Mouse (Mus musculus): ENCODE data around the gene Nop9.

Gene Nop9

DNA sequence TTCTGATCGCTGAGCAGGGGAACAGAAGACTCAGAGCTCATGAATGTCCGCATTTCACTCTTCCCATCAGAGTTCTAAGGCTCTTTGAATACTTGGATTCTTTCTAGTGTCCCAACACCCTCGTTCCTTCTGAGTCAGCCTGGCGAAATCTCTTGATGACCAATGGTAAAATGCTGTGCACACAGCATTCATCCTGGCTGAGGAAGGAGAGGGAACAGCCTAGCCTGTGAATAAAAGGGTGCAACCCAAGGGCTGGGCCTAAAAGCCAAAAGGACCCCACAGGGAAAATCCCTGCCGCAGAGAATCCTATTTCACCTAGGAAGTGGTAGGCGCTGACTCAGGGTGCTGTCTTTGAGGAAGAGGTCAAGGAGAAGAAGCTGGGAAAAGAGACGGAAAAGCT lies 15.4 kb upstream of the Nop9 start:
- no peak for DNase-seq

DNA sequence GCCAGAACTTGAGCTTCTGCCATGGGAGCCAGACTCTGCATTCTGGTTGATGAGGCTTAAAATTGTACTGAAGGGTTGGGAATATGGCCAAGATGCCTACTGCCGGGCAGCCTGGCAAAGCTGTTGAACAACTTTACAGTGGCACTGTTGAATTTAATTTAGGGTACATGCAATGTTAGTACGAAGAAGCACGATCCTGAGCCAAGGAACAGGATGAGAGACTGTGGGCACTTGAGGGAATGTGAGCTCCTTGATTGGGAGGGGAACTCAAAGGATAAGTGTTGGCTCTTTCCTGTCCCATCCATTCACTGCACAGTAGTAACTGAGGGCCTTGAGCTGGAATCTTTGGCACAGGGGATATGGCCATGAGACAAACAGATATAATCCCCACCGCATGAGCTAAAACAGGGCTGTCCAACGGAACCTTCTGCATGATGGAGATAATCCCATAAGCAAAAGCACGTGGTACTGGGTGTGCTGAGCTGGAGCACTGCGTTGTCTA lies 14.9 kb upstream of the Nop9 start:
- DNase-seq, result no peak

DNA sequence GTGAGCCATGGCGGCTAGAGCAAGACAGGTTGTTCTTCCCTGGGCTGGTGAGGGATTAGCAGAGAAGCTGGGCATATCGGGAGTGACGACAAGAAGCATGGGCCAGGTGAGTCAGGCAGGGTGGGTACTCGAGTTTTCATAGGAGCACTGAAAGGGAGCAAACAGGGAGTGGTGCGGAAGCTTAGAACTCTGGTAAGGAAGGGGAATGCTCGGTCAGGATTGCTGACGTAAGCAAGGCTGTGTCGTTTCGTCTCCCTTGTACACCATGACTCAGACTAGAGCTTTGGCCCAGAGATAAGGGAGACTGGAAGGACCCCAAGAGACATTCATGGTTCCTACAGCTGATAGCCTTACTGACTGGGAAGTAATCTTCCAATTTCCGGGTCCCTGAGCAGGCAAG lies 11.6 kb upstream of the Nop9 start:
- no peak for DNase-seq

DNA sequence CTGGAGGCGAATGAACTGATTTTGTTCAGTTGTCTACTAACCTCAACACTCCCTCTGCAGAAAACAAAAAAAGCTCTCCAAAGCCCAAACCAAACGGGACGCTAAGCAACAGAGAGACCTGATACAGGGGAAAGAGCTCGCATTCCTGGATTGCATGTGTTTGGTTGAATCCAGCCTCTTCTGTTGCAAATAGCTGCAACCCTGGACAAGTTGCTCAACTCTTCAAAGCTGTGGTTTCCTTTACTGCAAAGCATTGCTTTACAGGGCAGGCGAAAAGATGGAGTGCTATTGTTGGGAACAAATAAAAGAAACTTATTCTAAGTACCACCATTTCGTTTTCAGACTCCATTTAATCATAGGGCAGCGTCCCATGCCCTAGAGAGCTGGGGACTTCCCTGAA lies 10.6 kb upstream of the Nop9 start:
- DNase-seq, result no peak

DNA sequence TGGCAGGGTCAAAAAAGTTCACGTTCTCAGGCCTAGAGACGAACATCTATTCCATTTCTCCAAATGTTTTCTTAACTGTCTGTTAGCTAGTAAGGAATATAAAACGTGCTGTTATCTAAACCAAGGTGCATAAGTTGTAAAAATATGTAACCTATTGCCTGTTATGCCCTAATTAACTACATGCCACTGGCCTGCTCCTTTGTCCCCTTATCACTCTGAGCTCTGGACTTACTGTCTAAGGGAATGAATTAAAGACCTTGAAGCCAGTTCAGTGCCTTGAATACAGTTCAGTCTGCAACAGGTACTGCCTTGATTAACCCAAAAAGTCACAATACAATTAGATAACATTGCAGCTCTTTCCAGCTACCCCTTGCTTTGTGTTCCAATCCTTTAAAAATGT lies 10.2 kb upstream of the Nop9 start:
- no peak for DNase-seq

DNA sequence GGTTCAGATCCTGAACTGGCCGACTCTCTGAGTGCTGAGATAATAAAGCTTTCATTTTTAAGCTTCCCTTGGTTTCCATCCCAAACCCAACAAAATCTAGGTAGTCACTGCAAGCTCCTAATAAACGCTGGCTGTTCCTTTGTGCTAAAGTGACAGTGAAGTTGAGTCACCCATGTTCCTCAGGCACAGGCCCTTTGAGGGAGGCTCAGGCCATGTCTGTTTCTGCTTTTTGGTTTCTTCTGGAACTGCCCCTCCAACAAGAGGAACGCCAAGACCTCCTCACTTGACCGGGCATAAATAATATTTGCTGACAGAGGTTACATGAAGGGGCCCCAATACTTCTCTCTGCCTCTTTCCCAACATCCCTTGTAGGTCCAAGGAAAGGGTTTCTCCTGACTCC lies 9.7 kb upstream of the Nop9 start:
- no peak for DNase-seq

DNA sequence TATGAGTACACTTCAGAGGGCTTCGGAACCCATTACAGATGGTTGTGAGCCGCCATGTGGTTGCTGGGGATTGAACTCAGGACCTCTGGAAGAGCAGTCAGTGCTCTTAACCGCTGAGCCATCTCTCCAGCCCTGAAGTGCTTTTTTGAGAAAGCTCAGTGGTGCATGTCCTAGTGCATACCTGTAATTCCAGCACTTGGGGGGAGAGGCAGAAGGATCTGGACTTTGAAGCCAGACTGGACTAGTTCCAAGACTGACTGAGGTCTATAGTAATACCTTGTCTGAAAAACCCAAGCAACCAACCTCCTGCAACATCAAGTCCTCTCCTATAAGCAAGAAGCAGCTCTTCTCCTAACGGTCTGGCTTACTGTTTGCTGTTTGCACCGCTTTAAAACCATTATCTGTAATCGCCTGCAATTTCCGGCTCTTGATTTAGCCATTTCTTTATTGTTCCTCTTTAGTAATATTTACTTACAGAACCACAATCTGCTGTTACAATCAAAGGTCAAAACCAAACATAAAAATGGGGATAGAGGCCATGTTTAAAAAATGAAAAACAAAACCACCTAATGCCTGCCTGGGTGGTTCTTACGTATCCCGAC lies 8.3 kb upstream of the Nop9 start:
- peak; percentile 81 for DNase-seq

DNA sequence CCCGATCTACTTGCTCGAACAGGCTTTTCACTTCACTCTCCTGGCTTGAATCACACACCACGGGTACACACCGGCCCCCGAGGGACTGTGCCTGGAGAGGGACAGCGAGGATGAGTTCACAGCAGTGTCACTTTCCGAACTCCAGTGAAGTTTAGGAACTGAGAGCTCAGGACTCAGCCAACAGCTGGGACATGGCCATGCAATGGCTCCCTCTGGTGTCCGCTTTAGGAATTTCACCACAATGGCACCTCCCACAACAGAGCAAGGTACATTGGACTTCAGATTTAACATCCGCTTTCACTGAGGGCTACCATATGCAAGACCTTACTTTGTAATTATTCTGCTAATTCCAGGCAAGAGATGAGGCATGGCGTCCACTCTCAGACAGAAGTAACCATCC lies 1.8 kb upstream of the Nop9 start:
- peak; percentile 95 for DNase-seq

DNA sequence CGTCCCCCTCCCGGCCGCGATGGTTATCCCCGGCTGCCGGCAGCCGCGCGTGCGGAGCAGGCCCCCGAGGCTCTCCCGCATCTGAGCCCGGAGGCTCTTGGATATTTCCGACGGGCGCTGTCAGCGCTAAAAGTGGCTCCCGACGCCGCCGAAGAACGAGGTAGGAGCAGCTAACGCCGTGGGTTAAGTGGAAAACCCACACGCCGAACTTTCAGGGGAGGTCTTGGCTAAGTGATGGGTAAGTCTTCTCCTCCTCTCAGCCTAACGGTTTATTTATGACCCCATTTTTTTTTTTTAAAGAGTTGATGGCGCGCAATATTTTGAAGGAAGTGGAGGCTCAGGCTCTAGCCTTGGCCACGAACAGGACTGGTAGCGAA lies 356 bp downstream of the Nop9 start:
- no peak for DNase-seq

DNA sequence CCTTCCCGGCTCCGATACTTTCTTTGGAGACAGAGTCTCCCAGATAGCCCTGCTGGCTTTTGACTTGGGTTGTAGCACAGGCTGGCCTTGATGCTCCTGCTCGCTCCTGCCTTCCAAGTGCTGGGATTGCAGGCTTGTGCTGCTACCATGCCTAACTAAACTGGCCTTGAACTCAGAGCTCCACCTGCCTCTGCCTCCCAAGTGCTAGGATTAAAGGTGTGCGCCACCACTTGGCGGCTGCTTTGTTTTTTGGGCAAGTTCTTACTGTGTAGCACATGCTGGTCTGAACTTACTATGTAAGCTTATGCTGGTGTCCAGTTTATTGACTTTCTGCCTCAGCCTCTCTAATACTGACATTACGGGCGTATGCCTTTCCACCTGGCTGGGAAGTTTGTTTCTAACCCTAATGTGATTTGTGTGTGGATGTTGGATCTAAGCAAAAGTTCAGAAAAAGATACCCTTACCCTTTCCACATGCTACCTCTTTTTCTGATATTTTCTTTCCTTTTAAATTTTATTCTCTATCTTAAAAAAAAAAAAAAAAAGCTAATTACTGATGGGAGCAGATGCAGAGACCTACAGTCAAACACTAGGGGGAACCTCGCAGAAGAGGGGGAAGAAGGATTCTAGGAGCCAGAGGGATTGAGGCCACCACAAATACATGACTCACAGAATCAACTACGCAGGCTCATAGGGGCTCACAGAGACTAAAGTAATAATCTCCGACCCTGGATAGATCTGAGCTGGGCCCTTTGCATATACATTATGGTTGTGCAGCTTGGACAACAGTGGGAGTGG lies 1.8 kb downstream of the Nop9 start:
- DNase-seq, result no peak

DNA sequence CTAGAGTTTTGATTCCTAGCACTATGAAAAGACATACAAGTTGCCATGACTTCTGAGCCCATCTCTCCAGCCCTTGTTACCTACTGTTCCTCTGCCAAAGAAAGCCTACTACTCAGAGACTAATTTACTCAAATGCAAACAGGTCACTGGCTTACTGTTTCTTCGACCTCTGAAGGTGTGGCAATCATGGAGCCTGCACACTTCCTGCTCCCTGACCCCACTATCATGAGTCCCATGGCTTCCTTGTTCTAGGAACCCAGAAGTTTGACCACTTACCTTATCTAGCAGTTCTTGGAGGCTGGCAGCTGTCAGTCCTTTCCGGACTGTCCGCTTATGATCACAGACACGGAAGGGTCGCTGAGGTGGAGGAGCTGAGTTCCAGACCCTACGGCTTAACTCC lies 12.1 kb downstream of the Nop9 start:
- no peak for DNase-seq

DNA sequence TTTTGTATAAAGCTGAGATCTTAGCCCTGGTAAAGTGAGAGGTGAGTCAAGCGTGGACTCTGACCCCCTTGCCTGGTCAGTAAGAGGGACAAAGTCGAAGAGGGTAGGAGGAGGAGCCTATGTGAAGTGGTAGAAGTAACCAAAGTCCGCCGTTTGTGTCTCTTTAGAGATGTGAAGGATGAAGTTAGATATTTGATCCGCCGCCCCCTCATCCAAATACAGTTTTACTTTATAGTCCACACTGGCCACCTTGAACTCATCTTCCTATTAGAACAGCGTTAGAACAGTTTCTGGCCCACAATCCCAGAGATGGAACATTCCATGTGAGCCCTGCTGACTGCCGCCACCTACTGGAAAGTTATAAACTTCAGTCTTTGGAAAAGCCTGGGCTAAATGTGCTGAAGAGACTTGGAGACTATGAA lies 12.9 kb downstream of the Nop9 start, which contains the start of gene Cideb:
Cideb (minus strand) TSS at position 96 of the 422 bp plus-strand sequence.
- peak; percentile 95 for DNase-seq

DNA sequence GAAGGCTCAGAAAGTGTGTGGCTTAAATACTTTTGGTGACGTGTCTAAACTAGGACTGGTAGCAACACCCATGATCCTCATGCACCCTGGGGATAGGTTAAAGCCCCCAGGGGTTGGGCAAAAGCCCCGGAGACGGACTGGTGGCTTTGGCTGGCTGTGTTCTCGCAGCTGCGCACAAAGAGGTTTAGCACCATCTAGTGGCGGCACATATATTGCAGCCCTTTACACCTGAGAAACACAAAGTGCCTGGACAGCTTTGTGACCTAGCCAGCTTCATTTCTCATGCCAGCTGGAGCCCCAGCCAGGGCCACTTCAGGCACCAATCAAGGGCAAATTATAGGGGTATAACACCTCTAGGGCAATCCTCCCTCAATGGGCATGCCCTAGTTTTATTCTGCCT lies 14.7 kb downstream of the Nop9 start:
- DNase-seq, result peak; percentile 96

DNA sequence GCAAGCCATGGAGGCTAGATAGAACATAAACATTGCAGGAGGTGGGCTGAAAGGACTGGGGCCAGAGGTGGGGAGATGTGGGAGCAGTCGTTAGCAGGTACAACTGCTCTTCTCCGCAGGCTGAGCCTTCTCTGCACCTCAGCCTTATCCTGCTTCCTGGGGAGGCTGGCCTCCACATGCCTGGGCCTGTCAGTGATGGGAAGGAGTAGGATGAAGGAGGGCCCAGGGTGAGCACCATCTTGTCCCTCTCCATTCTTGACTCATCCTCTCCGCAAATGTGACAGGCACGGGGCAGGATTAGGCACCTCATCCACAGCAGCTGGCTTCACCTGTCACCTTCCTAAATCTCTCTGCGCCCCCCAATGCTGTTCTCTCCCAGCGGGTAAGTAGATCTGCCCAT lies 15.7 kb downstream of the Nop9 start, which contains the start of gene Ltb4r2:
Ltb4r2 (plus strand) TSS at position 266 of the 400 bp plus-strand sequence.
- no peak for DNase-seq

DNA sequence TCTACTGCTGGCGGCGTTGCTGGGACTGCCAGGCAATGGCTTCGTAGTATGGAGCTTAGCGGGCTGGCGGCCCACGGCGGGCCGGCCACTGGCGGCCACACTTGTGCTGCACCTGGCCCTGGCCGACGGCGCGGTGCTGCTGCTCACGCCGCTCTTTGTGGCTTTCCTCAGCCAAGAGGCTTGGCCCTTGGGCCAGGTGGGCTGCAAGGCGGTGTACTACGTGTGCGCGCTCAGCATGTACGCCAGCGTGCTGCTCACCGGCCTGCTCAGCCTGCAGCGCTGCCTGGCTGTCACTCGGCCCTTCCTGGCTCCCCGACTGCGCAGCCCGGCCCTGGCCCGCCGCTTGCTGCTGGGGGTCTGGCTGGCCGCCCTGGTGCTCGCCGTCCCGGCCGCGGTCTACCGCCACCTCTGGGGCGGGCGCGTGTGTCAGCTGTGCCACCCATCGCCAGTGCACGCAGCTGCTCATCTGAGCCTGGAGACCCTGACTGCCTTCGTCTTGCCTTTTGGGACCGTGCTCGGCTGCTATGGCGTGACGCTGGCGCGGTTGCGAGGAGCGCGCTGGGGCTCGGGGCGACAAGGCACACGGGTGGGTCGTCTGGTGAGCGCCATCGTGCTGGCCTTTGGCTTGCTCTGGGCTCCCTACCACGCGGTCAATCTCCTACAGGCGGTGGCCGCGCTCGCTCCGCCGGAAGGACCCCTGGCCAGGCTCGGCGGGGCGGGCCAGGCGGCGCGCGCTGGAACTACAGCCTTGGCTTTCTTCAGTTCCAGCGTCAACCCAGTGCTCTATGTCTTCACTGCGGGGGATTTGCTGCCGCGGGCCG lies 16.7 kb downstream of the Nop9 start:
- peak; percentile 46 for DNase-seq

DNA sequence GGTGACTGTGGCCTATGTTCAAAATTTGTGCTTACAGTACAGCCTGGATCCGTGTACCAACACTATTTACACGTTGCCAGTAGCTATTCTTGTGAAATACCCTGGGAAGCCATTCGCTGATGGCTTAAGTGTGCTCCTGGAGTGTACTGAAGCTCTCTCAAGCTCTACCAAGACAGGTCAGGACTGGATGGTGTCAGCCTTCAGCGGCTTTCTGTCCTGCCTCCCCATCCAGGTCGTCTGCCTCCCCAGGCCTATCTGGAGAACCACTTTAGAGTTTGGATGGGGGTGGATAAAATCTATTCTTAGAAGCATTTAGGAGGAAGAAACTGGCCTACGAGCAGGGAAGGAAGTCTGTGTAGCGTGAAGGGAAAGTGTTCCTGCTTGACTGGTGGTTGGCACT lies 17.7 kb downstream of the Nop9 start:
- no peak for DNase-seq

DNA sequence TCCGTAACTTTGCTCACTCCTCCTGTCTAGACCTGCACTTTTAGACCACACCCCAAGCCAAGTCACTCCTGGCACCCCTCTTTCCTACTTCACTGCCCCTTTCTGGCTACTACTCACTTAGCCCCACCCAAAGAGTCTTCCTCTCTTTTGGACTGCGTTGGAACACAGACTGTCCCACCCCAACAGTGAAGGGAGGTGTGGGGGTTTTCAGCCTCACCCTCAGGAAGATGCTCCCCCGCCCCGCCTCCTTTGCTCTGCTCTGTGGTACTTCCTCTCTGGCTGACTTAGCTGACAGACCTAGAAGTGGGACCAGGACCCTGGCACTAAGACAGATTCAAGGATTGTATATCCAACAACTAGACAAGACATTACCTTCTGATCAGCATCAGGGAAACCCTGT lies 20.2 kb downstream of the Nop9 start, which contains the start of gene Ltb4r1:
Ltb4r1 (plus strand) TSS at position 267 of the 400 bp plus-strand sequence.
- no peak for DNase-seq

DNA sequence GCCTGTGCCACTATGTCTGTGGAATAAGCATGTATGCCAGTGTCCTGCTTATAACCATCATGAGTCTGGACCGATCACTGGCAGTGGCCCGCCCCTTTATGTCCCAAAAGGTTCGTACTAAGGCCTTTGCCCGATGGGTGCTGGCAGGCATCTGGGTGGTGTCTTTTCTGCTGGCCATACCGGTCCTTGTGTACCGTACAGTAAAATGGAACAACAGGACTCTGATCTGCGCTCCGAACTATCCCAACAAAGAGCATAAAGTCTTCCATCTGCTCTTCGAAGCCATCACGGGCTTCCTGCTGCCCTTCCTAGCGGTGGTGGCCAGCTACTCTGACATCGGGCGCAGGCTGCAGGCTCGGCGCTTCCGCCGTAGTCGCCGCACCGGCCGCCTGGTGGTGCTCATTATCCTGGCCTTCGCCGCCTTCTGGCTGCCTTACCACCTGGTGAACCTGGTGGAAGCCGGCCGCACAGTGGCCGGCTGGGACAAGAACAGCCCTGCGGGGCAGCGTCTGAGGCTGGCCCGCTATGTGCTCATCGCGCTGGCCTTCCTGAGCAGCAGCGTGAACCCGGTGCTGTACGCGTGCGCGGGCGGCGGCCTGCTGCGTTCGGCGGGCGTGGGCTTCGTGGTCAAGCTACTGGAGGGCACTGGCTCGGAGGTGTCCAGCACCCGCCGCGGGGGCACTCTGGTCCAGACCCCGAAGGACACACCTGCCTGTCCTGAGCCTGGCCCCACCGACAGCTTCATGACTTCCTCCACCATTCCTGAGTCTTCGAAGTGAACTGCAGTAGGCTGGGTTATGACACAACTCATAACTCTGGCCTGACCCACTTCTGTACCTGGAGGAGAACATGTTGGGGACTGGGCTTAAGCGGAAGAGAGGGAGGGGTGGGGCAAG lies 22.3 kb downstream of the Nop9 start:
- peak; percentile 79 for DNase-seq

DNA sequence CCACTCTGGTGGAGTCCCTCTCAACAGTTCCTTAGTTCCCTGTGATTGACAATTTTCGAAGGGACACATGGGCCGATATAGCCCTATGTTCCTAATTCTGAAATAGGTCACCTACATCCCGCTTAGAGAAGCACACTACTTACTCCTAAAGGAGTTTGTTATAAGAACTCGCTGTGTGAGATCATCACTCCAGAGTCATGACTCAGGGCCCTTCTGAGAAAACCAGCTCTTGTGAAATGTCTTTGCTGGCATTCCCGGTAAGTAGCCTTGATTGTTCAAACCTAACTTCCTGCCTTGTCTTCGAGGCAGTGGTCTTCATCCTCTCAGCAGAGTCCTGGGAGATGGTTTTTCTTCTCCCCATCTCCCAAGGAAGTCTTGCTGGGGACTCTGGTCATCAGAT lies 23.1 kb downstream of the Nop9 start:
- DNase-seq, result no peak

DNA sequence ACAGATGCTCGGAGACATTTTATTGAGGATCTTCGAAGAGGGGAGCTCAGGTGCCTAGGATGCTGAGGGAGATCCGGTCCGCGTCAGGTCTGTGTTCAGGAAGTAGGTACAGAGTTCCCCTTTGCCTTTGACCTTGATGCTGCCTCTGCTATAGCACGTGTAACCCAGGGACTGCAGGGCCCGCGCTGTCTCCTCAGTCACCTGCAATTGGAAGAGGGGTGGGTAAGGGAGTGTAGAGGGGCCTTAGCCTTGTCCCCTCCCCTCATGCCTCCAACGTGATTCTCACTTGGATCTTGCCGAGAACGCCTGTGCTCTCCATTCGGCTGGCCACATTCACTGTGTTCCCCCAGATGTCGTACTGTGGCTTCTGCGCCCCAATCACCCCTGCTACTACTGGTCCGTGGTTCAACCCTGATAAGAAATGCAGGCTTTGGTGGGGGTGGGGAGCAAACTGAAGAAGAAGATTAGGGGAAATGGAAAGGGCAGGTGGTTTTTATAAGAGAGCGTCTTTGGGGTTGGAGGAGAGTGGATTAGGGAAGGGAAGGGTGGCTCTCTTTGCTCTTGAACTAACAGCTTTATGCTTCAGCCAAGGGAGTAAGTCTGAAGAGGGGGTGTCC lies 23.7 kb downstream of the Nop9 start:
- no peak for DNase-seq

DNA sequence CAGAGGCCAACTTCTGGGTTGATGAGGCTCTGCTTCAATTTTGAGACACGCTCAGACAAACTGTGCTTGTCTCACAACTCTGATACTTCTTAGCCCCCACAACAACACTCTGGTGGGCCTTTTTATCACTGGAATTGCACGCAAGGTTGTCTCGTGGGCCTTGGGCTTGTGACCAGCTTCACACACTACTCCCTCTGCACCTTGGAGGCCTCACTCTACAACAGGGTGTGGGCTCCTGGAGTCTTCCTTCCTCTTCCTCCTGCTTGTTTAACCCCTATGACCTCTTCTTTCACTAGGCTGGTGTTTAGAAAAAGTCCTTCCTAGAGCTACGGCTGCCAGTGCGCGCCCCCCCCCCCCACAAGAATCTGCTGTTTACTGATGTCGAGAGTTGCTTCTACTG lies 31.2 kb downstream of the Nop9 start:
- DNase-seq, result no peak

DNA sequence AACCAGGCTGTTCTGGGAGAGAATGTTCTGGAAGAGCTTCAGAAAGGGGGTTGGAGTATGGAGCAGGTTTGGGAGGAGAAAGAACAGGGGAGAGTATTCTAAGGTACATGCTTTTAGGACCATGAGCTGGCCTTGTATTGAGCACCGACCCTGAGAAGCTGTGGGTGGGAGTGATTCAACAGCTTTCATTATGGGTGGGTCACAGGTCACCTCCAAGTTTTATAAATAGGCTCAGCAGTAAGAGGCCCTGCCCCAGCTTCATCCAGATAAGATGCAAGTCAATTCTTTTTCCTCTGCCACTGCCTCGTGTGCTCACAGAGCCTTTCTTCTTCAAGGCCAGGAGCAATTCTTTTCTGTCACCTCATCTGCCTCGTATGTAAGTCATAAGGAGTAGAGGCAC lies 31.7 kb downstream of the Nop9 start:
- no peak for DNase-seq
